Mouse (Mus musculus): ENCODE data around the gene Smndc1. TPM values are rescaled to one million over a fixed set of nuclear protein-coding genes. Genes with fewer than 3 reads are reported as not detected.

Smndc1 gene
- polyA plus RNA-seq, 1 experiment: 6.5 TPM

- peaks cover 4% of the 10 kb centered on the region; the same call in 1 of the 2 replicates for H3K9me3 ChIP-seq (ENCODE audit: control insufficient read depth, low read length)
- TF ChIP-seq GATA1 (IDR thresholded peaks at IDR 0.05; ENCODE audit: low read length) (no peak), TAL1 (IDR thresholded peaks at IDR 0.05; ENCODE audit: low read length) (no peak)
- H3K36me3 ChIP-seq (ENCODE audit: control insufficient read depth): peaks cover 30% of the 10 kb centered on the region
- no peaks in the 10 kb centered on the region for H3K27me3 ChIP-seq (ENCODE audit: control insufficient read depth)
- H3K4me1 ChIP-seq (ENCODE audit: control insufficient read depth): peaks cover 11% of the 10 kb centered on the region
- no peak overlapping the region for H3K4me3 ChIP-seq (replicated peaks)
These were observed 47.0 kb downstream of the Smndc1 start for GRCm38 (mm10) chr19:53343174-53343881.

DNA sequence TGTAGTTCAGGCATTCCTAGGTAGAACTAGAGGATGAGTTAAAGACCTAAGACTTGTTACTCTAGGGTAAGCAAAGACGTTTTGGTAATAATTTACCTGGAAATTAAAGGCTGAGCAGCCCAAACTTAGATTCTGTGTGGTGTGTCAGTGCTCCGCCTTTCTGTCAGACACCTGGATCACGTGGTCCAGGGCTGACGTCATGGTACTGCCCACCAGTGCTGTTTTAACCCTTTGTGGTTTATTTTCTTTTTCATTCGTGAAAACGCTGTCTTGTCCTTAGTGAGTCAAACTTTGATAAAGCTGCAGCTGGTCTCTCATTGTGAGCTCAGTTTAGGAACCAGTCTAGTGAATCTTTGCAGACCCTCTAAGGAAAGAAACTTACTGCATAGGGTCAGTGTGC is 50.0 kb downstream of the Smndc1 start:
- no peaks in the 10 kb centered on the region; the same call in 1 of the 2 replicates for H3K9me3 ChIP-seq (ENCODE audit: control insufficient read depth, low read length)
- H3K27me3 ChIP-seq (ENCODE audit: control insufficient read depth): no peaks in the 10 kb centered on the region
- H3K4me3 ChIP-seq (replicated peaks): no peak overlapping the region
- TF ChIP-seq GATA1 (IDR thresholded peaks at IDR 0.05; ENCODE audit: low read length): no peak
- no peak for TF ChIP-seq TAL1 (IDR thresholded peaks at IDR 0.05; ENCODE audit: low read length)
- peaks cover 17% of the 10 kb centered on the region for H3K4me1 ChIP-seq (ENCODE audit: control insufficient read depth)
- H3K36me3 ChIP-seq (ENCODE audit: control insufficient read depth): peaks cover 42% of the 10 kb centered on the region

DNA sequence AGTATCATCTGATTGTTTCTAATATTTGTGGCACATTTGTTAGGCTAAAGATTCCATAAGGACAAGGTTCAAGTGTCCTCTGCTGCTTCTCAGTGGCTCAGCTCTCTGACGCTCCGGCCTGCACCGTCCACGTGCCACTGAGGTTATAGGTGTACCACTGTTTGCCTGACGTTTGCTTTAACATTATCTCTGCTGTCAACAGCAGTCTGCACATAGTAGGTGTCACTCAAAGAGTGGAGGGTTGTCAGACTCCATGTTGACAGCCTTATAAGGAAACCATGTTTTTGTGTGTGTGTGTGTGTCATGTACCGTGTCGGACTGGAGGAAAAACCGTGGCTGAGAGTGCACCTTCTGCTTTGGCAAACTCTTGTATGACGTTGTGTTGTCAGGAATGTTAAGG is 55.1 kb downstream of the Smndc1 start:
- peaks cover 51% of the 10 kb centered on the region for H3K4me1 ChIP-seq (ENCODE audit: control insufficient read depth)
- no peaks in the 10 kb centered on the region; the same call in 1 of the 2 replicates for H3K9me3 ChIP-seq (ENCODE audit: control insufficient read depth, low read length)
- H3K36me3 ChIP-seq (ENCODE audit: control insufficient read depth): peaks cover 73% of the 10 kb centered on the region
- TF ChIP-seq TAL1 (IDR thresholded peaks at IDR 0.05; ENCODE audit: low read length) (no peak), GATA1 (IDR thresholded peaks at IDR 0.05; ENCODE audit: low read length) (no peak)
- no peak overlapping the region for H3K4me3 ChIP-seq (replicated peaks)
- no peaks in the 10 kb centered on the region for H3K27me3 ChIP-seq (ENCODE audit: control insufficient read depth)

DNA sequence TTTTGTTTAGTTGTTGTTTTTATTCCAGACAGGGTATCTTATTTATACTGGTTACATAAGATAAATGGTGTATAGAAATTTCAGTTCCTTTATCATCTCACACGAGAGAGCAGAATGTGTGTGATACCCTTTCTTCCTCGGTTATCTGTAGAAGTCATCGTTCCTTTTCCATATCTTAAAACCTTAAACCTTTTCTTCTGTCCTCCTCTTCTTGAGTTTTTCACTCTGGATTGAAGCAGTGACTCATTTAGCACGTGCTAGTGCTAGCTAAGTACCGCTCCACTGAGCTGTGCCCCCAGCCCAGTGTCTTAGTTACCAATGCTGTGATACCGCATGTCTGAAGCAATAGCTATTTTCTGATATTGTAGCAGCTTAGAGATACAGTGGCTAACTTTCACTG is 56.6 kb downstream of the Smndc1 start:
- TF ChIP-seq GATA1 (IDR thresholded peaks at IDR 0.05; ENCODE audit: low read length) (no peak), TAL1 (IDR thresholded peaks at IDR 0.05; ENCODE audit: low read length) (no peak)
- H3K9me3 ChIP-seq (ENCODE audit: control insufficient read depth, low read length): no peaks in the 10 kb centered on the region; the same call in 1 of the 2 replicates
- H3K4me1 ChIP-seq (ENCODE audit: control insufficient read depth): peaks cover 56% of the 10 kb centered on the region
- peaks cover 70% of the 10 kb centered on the region for H3K36me3 ChIP-seq (ENCODE audit: control insufficient read depth)
- no peaks in the 10 kb centered on the region for H3K27me3 ChIP-seq (ENCODE audit: control insufficient read depth)
- no peak overlapping the region for H3K4me3 ChIP-seq (replicated peaks)

DNA sequence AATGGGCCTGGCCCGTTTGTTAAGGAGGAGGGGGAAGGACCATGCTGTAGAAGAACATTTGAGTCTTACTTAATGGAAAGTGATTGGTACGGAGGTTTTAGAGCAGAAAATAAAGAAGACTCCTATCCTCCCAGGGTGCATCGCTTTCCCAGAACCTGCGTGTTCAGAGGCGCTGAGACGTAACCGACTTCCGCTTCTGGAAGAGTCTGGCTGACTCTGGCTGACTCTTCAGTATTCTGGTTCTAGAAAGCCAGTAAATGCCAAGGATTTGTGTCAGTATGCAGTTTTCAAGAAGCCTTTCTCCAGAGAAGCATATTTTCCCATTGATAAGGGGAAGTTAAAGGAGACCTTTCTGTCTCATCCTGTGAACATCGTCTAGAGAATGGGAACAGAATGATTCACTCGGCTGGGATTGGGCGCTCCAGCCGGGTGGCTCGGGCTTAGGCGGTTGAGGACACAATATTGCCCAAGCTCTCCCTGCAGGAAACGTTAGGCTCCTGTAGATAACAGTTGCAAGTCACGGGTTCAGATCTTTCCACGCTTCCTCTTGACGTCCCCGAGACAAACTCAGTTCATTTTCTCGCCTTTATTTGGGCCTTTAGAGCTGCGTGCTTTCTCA is 58.4 kb downstream of the Smndc1 start:
- peaks cover 62% of the 10 kb centered on the region for H3K36me3 ChIP-seq (ENCODE audit: control insufficient read depth)
- no peaks in the 10 kb centered on the region for H3K9me3 ChIP-seq (ENCODE audit: control insufficient read depth, low read length)
- H3K27me3 ChIP-seq (ENCODE audit: control insufficient read depth): no peaks in the 10 kb centered on the region
- peaks cover 72% of the 10 kb centered on the region for H3K4me1 ChIP-seq (ENCODE audit: control insufficient read depth)
- no peak overlapping the region for H3K4me3 ChIP-seq (replicated peaks)
- no peak for TF ChIP-seq GATA1 (IDR thresholded peaks at IDR 0.05; ENCODE audit: low read length)
- no peak for TF ChIP-seq TAL1 (IDR thresholded peaks at IDR 0.05; ENCODE audit: low read length)

DNA sequence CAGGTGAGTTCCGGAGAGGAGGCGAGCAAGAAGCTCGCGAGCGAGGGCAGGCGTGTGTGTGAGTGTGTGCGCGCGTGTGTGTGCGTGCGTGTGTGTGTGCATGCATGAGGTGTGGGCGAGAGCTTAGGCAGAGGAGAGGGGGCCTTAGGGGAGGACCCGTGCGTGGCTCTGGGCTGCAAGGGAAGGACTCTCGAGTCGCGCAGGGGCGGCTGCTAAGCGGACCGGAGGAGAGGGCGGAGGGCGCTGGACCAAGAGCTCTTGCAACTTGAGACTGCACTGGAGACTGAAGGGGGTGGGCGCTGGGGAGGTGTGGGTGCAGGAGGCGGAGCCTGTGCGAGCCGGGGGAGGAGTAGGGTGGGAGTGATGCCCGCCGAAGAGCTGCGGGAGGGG is 60.4 kb downstream of the Smndc1 start:
- TF ChIP-seq TAL1 (IDR thresholded peaks at IDR 0.05; ENCODE audit: low read length) (no peak), GATA1 (IDR thresholded peaks at IDR 0.05; ENCODE audit: low read length) (no peak)
- Histone ChIP-seq H3K27me3 (ENCODE audit: control insufficient read depth) (no peaks in the 10 kb centered on the region), H3K4me1 (ENCODE audit: control insufficient read depth) (peaks cover 82% of the 10 kb centered on the region), H3K36me3 (ENCODE audit: control insufficient read depth) (peaks cover 46% of the 10 kb centered on the region), H3K9me3 (ENCODE audit: control insufficient read depth, low read length) (no peaks in the 10 kb centered on the region), H3K4me3 (replicated peaks) (peak overlapping the region; percentile 99)

Other genes starting within 250 kb of the Smndc1 start
- 12.9 and 14.0 TPM in 2 replicates for gene Mxi1, start 80.1 kb downstream of the Smndc1 start, polyA plus RNA-seq (2012)
- gene Gm10197, start 18.8 kb downstream of the Smndc1 start, polyA plus RNA-seq (2012): not detected in 2 replicates
- 0.10 and 0.18 TPM in 2 replicates for gene Dusp5, start 138.5 kb upstream of the Smndc1 start, polyA plus RNA-seq (2012)
- 9.7 and 12.5 TPM in 2 replicates for gene Nutf2-ps1, start 198.5 kb upstream of the Smndc1 start, polyA plus RNA-seq (2012)
- gene Smc3, start 209.8 kb upstream of the Smndc1 start, polyA plus RNA-seq (2012): 2.8 and 3.6 TPM in 2 replicates

Data from erythroblast, embryonic 14.5 days (primary cell).